Mouse (Mus musculus): ENCODE results near the gene C3ar1. TPM values are rescaled to one million over a fixed set of nuclear protein-coding genes. Genes with fewer than 3 reads are reported as not detected.
A peak's percentile ranks its signal among the peaks of the same experiment; 100 is the strongest.

C3ar1 gene
- total RNA-seq (2015; ENCODE audit: low replicate concordance) (0.21 TPM in 1 of 2 replicates, not detected in the other), total RNA-seq (2017; ENCODE audit: low replicate concordance) (0.42 and 0.43 TPM in 2 replicates)

DNA sequence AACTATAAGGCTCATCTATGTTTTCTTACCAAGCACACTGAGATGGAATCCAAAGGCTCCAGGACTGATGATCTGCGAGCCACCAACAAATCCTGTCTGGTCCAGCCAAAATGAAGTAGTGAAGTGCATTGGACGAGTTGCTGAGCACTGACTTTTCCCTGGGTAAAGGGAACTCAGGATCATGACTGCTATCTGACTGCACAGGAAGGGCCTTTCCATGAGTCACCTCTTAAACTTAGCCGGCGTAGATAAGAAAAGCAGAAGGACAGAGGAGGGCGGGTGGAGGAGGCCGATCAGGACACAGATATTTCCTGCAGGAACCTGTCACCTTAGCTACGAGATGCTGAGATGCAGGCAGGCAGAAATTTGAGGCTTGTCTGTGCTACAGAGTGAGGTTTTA lies at the start of gene C3ar1:
Gene C3ar1 (minus strand): TSS at position 207 of the 400 bp plus-strand sequence.
- ATAC-seq (replicated peaks; ENCODE audit: low FRiP score, poor library complexity, severe bottlenecking) = no peak

DNA sequence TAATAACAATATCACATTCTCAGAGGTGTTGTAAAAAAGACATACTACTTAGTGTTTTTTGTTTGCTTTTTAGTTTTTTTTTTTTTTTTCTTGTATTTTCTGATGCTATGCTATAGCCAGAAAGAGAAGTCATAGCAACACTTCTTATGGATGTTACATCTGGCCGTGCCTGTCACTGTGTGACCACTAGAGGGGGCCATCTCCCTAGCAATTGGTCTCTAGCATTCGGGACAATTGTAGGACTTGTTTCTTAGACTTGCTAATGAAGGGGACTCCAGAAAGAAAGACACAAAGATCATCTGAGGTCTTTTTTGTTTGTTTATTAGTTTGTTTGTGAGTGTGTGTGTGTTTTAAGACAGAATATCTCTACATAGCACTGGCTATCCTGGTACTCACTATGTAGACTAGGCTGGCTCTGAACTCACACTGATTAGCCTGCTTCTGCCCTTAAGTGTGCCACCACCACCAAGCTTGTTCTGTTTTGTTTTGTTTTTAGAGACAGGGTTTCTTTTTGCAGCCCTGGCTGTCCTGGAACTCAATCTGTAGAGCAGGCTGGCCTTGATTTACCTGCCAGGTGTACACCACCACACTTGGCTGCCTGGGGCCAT lies 36.6 kb upstream of the C3ar1 start:
- ATAC-seq (replicated peaks; ENCODE audit: low FRiP score, poor library complexity, severe bottlenecking) = peak; percentile 64

DNA sequence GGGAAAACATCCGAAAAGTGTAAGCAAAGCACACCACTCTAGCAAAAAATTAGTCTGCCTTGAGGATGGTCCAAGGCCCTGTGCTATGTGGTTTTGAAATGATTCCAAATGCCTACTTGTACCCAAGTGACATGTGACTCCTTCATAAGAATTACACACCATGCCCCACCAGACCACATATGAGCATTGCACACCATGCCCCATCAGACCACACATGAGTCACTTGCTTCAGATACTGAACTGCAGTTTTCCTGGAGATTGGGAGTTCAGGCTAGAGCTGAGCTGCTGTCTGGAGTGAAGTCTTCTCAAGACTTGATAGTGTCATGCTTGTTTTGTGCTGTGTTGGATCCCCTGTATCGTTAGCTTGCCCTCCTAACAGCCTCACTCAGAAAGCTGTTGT lies 33.6 kb upstream of the C3ar1 start:
- ATAC-seq (replicated peaks; ENCODE audit: low FRiP score, poor library complexity, severe bottlenecking) = no peak

DNA sequence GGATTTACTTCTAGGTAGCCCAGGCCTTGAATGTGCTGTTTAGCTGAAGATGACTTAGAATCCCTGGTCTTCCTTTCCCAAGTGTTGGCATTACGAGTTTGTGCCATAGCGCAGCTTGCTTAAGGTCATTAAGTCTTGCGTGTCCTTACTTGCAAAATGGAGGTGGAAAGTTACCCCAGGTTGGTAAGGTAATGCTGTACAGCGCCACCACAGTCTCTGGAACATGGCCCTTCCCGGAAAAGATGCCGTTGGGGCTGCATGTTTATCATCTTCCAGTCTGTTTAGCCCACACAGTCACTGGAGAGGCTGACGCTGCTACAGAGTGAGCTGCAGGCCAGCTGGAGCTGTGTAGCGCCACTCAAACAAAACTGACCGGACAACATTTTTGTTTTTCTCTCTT lies 27.6 kb upstream of the C3ar1 start:
- no peak for ATAC-seq (replicated peaks; ENCODE audit: low FRiP score, poor library complexity, severe bottlenecking)

DNA sequence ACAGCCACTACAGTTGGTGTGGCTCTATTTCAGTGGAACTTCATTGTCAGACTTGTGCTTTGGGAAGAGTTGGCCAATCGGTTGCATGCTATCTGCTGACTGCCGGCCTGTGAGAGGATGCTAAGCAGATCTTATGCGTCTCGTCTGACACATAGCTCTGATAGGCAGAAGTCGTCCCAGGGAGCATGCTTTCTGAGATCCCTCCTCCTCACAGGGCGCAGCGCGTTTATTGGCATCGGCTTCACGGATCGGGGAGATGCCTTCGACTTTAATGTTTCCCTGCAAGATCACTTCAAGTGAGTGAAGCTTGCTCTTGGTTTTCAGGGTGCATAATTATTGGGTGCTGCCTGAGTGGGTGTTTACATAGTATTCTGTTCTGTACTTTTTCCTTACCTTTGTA lies 25.3 kb upstream of the C3ar1 start:
- ATAC-seq (replicated peaks; ENCODE audit: low FRiP score, poor library complexity, severe bottlenecking) = no peak

DNA sequence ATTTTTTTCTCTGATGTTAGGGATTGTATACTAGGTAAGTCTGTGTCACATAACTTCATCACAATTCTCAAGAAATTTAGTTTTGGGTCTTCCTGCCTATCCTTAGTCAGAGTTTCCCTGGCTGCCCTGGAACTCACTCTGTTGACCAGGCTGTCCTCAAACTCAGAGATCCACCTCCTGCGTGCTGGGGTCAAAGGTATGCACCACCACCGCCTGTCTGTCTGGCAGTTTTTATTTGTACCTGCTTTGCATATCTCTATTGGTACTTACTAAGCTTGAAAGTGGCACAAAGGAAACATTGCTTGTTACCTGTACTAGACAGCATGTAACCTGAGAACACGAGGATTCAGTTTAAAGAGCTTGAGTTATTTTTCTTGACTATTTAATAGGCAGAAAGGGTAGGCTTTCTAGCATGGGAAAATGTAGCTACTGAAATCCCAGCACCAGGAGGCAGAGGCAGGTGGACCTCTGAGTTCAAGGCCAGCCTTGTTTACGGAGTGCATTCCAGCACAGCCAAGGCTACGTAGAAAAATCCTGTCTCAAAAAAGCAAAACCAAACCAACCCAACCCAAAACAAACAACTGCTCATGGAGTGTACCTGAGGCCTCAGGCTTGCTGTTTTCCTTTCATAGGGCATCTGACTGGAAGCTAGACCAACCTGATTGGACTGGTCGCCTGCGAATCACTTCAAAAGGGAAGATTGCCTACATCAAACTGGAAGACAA lies 24.0 kb upstream of the C3ar1 start:
- ATAC-seq (replicated peaks; ENCODE audit: low FRiP score, poor library complexity, severe bottlenecking) = no peak

DNA sequence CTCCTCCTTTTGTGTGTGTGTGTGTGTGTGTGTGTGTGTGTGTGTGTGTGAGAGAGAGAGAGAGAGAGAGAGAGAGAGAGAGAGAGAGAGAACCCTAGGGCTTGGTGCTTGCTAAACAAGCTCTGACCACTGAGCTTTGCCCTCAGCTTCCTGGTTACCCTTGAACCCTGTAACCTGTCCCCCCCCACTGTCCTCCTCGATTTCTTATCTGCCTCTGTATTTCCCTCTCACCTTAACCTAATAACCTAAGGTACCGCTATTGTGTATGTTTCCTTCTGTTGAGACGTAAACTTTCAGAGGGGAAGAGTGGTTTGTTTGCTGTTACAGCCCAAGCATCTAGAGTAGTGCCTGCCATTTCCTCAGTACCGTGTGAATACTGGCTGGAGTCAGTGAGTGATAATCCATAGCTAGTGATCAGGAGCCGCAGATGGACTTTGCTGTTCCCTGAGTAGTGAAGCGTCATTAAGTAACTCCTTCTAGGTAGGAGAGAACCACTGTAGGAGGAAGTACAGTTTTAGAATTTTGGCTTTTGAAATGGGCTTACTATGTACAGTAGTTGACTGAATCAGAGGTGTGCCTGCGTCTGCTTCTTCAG lies 23.3 kb upstream of the C3ar1 start:
- no peak for ATAC-seq (replicated peaks; ENCODE audit: low FRiP score, poor library complexity, severe bottlenecking)

DNA sequence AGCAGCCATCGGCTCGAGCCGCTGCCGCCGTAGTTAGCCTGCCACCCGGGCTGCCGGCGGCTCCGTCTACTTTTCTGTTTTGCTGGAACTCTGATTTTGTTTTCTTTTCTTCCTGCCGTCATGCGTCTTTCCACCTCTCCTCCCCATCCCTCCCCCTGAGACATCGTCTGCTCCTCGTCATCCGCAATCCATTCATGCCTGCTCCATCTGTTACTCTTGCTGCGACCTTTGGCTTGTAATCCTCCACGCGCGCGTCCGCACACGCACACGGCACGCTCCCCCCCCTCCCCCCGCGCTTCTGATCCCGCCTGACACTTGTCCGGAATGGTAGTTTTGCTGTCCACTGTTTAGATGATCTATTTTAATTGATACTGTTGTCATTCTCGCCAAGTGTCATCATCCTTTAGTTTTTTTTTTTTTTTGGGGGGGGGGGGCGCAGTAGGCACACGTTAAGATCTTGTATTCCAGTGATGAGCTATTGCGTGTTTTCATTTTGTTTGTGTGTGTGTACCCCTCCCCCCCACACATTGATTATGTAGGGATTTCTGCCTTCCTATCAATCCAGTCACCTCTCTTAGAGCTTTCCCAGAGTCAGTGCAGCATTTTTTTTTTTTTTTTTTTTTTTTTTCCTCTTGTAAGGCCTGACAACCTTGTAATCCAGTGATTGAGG lies 18.9 kb upstream of the C3ar1 start:
- peak; percentile 59 for ATAC-seq (replicated peaks; ENCODE audit: low FRiP score, poor library complexity, severe bottlenecking)

DNA sequence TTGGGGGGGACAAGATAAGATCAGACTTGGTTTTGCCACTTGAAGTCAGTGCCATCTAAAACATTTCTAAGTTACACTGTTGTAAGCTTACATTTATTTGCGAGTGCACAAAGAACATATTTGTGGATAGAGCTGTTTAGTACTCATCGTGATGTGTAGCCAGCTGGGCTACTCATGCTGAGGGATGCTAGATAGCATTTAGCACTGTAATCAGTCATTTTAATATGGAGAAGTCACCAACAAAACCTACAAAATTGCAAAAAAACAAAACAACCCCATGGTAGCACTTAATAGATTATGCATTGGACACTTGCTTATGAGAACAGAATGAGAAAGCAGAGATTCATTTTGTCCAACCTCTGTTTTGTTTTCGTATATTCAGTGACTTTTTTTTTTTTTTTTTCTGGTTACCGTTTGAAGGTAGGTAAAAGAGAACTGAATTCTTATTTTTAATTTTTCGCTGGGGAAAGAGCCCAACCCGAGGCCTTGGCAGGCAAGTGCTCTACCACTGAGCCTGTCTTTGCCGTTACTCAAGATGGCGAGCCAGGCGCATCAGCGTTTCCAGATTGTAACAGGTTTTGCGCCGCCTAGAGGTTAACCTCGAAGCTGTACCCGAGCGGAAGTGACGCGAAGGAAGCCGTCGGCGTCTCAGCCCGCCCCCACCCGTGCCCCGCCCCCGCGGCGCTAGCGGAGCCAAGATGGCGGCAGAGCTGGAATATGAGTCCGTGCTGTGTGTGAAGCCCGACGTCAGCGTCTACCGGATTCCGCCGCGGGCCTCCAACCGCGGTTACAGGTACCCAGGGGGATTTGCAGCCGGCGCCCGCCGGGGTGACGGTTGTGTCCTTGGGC lies 18.1 kb upstream of the C3ar1 start, which contains the start of gene Necap1:
Gene Necap1 (plus strand): TSS at position 604 of the 849 bp plus-strand sequence.
- peak; percentile 96 for ATAC-seq (replicated peaks; ENCODE audit: low FRiP score, poor library complexity, severe bottlenecking)

DNA sequence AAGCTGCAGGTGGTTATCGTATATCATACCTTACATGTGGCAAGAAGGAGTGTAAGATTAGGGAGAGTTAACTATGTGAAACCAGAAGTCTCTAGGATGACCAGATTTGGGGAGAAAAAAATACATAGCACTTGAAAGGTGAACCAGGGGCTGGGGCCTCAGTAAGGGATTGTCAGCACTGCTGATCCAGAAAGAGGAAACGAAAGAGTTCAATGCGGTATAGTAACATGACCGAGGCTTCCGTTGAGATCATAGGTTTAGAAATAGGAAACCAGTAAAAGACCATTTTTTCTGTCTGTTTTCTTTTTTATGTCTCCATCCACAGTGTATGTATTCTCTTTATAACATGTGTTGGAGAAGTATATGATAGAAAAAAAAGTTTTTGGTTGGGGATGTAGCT lies 16.8 kb upstream of the C3ar1 start:
- no peak for ATAC-seq (replicated peaks; ENCODE audit: low FRiP score, poor library complexity, severe bottlenecking)

DNA sequence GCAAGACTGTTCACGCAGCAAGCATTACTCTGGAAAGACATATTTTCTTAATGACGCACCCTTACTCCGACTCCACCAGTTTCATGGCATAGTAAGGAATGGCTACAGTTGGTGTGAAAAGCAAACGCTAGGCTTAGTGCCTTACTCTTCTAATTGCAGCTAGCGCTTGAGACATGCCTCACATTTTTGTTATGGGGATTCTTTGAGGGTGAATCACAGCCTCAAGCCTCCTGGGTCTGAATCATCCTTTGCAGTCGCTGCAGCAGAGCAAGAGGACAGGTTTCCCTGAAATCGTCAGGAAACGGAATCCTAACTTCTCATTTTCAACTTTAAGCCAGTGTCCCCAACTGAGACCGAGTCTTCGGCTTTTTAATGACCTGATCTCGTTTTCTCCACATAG lies 13.9 kb upstream of the C3ar1 start:
- ATAC-seq (replicated peaks; ENCODE audit: low FRiP score, poor library complexity, severe bottlenecking) = no peak

DNA sequence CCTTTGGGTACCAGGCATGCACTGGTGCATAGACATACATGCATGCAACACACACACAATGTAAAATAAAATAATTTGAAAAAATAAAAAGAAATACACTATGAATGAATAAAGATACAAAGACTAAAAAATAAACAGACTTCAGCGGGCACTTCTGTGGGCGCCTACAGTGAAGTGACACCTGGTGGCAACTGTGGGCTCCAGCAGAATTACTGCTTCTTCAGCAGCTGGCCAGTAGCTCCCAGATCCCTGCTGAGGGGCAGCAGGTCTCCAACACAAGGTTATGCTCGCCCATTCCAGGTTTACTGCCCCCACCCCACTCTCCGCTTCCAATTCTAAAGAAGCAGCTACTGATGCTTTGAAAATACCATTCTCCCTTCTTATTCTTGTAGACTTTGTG lies 12.0 kb upstream of the C3ar1 start:
- no peak for ATAC-seq (replicated peaks; ENCODE audit: low FRiP score, poor library complexity, severe bottlenecking)

DNA sequence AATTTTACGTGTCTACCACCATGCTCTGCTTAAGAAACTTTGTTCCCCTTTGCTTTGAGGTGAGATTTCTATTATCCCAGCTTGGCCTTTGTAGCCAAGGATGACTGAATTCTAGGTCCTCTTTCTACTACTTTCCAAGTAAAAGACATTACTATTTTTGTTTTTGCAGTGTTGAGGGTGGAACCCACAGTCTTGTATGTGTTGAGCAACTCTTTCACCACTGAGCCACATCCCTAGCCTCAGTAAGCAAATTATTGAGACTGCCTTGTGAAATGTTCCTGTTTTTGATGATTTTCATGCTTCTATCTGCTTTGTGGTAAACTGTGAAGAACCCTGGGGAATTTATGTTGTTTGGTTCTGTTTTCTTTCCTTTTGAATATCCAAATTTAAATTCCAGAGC lies 6.9 kb upstream of the C3ar1 start:
- ATAC-seq (replicated peaks; ENCODE audit: low FRiP score, poor library complexity, severe bottlenecking) = no peak

DNA sequence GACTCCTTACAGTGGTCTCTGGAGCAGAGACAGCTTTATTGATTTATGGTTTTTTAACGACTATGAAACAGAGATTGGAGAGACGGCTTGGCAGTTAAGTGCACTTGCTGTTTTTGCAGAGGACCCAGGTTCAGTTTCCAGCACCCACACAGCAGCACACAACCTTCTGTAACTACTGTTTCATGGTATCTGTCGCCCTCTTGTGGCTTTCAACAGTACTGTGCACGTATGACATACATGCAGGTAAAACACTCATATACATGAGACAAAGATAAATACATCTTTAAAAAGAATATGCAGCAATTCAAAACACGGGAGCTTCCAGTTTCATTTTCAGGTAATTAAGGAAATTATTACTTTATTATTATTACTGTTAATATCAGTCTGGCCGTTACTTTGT lies 6.5 kb upstream of the C3ar1 start:
- no peak for ATAC-seq (replicated peaks; ENCODE audit: low FRiP score, poor library complexity, severe bottlenecking)

DNA sequence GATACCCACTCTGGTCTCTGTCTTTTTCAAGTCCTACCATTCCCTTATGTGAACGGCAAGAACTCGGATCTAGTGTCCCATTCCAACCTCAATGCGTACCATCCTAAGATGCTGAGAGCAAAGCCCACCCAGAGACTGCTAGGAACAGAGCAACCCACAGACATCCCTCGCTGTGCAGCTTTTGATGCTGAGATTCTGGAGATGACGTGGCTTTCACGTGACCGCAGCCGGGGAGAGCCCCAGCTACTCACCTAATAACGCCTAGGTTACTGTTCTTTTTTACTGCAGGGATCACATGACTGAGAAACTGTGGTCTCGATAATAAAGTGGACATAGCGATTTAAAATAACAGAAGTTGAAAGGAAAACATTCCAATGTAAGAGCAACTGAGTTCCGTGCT lies 1.4 kb downstream of the C3ar1 start:
- ATAC-seq (replicated peaks; ENCODE audit: low FRiP score, poor library complexity, severe bottlenecking) = no peak

DNA sequence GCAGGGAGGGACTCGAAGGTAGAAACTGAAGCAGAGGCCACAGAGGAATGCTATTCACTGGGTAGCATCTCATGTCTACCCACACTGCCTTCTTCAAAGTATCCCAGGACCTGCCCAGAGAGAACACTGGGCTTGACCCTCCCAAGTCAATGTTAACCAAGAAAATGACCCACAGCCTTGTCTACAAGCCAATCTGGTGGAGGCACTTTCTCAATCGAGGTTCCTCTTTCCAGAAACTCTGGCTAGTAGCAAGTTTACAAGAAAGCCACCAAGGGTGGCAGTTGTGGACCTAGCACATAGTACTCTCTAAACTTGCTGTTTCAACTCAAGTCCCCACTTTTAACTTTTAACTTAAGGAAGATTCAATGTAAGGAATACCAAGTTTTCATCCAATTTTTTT lies 3.3 kb downstream of the C3ar1 start:
- ATAC-seq (replicated peaks; ENCODE audit: low FRiP score, poor library complexity, severe bottlenecking) = no peak

DNA sequence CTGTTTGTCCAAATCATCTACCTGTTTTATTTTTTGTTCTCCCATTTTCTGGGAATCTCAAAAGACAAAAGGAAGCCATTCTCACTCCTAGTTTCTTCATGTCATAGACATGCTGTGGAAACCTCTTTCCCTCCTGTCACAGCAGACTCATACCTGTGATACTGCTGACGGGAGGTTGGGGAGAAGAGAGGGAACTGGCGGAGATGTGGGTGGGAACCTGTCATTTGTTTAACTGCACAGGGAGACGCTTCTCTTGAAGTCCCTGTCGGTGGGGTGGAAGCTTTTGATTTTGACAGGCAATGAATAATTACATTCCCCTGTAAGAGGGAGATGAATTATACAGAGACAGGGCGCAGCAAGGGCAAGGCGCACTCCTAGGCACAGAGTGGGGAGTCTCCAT lies 12.2 kb downstream of the C3ar1 start:
- ATAC-seq (replicated peaks; ENCODE audit: low FRiP score, poor library complexity, severe bottlenecking) = no peak

DNA sequence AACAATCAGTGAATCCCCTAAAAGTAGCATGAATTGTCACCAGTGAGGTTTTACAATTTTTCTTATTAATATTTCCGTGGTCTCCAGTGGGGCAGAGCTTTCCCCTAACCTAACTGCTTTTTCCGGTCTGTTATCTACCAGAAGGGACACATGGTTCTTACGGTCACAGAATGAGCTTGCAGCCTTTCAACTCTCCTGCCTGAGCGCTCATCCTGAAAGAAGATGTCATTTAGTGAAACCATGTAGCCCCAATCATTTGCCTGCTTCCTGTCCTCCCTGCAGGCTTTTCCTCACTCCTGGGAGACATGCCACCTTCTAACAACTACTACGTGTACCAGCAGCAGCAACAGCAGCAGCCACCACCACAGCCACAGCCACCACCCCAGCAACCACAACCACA lies 18.4 kb downstream of the C3ar1 start:
- ATAC-seq (replicated peaks; ENCODE audit: low FRiP score, poor library complexity, severe bottlenecking) = no peak

DNA sequence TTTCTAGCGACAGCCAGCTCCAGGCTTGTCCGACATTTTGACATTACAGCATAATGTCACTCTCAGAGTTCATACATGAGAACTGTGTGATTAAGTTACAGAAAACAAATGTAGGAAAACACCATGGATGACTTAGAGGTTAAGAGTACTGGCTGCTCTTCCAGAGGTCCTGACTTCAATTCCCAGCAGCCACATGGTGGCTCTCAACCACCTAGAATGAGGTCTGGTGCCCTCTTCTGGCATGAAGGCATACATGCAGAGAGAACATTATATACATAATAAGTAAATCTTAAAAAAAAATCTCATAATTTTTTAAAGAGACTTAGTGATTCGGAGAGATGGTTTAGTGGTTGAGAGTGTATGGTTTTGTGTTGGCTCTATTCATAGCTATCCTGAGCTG lies 19.0 kb downstream of the C3ar1 start:
- ATAC-seq (replicated peaks; ENCODE audit: low FRiP score, poor library complexity, severe bottlenecking) = no peak

DNA sequence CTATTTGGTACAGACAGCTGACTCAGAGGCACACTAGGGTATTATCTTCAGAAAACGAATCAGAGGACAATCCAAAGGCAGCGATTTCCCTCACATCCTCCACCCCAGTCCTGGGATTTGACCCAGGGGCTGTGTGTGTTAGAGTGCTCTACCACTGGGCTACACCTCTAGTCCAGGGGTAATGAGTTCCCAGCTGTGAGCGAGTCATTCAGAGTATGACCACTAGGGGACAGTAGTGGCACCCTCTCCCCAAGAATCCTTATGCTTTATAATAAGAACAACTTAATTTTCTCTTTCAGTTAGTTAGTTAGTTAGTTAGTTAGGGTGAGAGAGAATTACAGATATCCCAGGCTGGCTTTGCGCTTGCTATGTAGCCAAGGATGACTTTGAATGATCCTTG lies 21.6 kb downstream of the C3ar1 start:
- peak; percentile 90 for ATAC-seq (replicated peaks; ENCODE audit: low FRiP score, poor library complexity, severe bottlenecking)

Data from erythroblast, adult 5-6 weeks (primary cell).